Mouse (Mus musculus): ENCODE data around the gene Gzf1.

Gene Gzf1

GRCm38 (mm10) chr2:148706409-148707201 lies 25.8 kb downstream of the Gzf1 start:
- no peak for DNase-seq

- DNase-seq = no peak
Observed at GRCm38 (mm10) chr2:148707202-148707530, 26.3 kb downstream of the Gzf1 start.

GRCm38 (mm10) chr2:148712326-148712725 lies 31.5 kb downstream of the Gzf1 start:
- no peak for DNase-seq

- DNase-seq = no peak
Observed at GRCm38 (mm10) chr2:148717072-148717471, 36.2 kb downstream of the Gzf1 start.

- DNase-seq = no peak
Observed at GRCm38 (mm10) chr2:148719271-148719995, 38.6 kb downstream of the Gzf1 start.

- peak; percentile 54 for DNase-seq
Observed at GRCm38 (mm10) chr2:148731614-148732326, 50.9 kb downstream of the Gzf1 start.

GRCm38 (mm10) chr2:148732327-148733000 lies 51.6 kb downstream of the Gzf1 start, which contains the start of gene Napb:
Gene Napb, minus strand, starts transcription at chr2:148732467.
- peak; percentile 93 for DNase-seq

Measured in cerebellum, adult 8-10 months (tissue).